Mouse (Mus musculus) liver, embryonic 11.5 days (tissue): Measurements from ENCODE around the gene Med17. TPM values are rescaled to one million over a fixed set of nuclear protein-coding genes. Genes with fewer than 3 reads are reported as not detected.
"Not testable (repeated sequence)": the region's sequence is repeated elsewhere in the genome, so short reads cannot be mapped to it uniquely, and the experiment has no call there.

Experiments used
- ATAC-seq: fragments of 200-750 bp; cut with Nextera tagmentation; replicated peaks from 2 replicates; pipeline ENCODE4 v1.8.0; 2017; ENCODE audit warnings: moderate number of reproducible peaks, mild to moderate bottlenecking, moderate TSS enrichment, moderate library complexity; ENCODE audit not compliant: low FRiP score
- DNase-seq: peaks from one replicate; pipeline ENCODE4 v3.0.0-alpha.2; 2017; ENCODE audit warnings: low spot score
- H3K27ac ChIP-seq: fragments of 300-500 bp; sonication (generic); 2 replicates; pipeline ENCODE4 v1.5.1; 2014; ENCODE audit warnings: mild to moderate bottlenecking, low read depth, low read length, control low read depth
- H3K27me3 ChIP-seq: fragments of 300-500 bp; sonication (generic); replicated peaks from 2 replicates; pipeline ENCODE4 v1.6.1; 2014; ENCODE audit warnings: low read length, mixed read lengths; ENCODE audit not compliant: control insufficient read depth, insufficient read depth
- H3K36me3 ChIP-seq: fragments of 300-500 bp; sonication (generic); 2 replicates; pipeline ENCODE4 v1.6.1; 2014; ENCODE audit warnings: mild to moderate bottlenecking, low read length, moderate library complexity, mixed read lengths; ENCODE audit not compliant: control insufficient read depth, insufficient read depth
- H3K4me1 ChIP-seq: fragments of 300-500 bp; sonication (generic); replicated peaks from 2 replicates; pipeline ENCODE4 v1.6.1; 2014; ENCODE audit warnings: low read length, mixed read lengths; ENCODE audit not compliant: control insufficient read depth, insufficient read depth
- H3K4me2 ChIP-seq: fragments of 300-500 bp; sonication (generic); 2 replicates; pipeline ENCODE4 v1.6.1; 2014; ENCODE audit warnings: mild to moderate bottlenecking, control low read depth, moderate library complexity
- H3K4me3 ChIP-seq: fragments of 300-500 bp; sonication (generic); 2 replicates; pipeline ENCODE4 v1.5.1; 2014; ENCODE audit warnings: low read depth, low read length, control low read depth
- H3K9ac ChIP-seq: fragments of 300-500 bp; sonication (generic); 2 replicates; pipeline ENCODE4 v1.6.1; 2014; ENCODE audit warnings: low read depth, low read length, control low read depth
- H3K9me3 ChIP-seq: fragments of 300-500 bp; sonication (generic); 2 replicates; pipeline ENCODE4 v1.6.1; 2016; ENCODE audit warnings: low read length, inconsistent platforms, mixed read lengths; ENCODE audit not compliant: control insufficient read depth
- WGBS: fragments of 180-500 bp; shearing (Covaris S2); extraction: QIAGEN DNeasy Blood & Tissue Kit; methylation state at CpG from one replicate; pipeline ENCODE4 v1.1.7; 2014; 5-methylcytosine and 5-hydroxymethylcytosine counted together
- polyA plus RNA-seq: library from polyadenylated mRNA; unstranded; fragments of >200 nt; fragmentation: Nextera tagmentation; extraction: Ambion mirVana; gene quantifications from 2 replicates; pipeline ENCODE4 v1.2.1, GENCODE M21; 2014

Gene Med17
- 41.9 and 47.3 TPM in 2 replicates for polyA plus RNA-seq

DNA sequence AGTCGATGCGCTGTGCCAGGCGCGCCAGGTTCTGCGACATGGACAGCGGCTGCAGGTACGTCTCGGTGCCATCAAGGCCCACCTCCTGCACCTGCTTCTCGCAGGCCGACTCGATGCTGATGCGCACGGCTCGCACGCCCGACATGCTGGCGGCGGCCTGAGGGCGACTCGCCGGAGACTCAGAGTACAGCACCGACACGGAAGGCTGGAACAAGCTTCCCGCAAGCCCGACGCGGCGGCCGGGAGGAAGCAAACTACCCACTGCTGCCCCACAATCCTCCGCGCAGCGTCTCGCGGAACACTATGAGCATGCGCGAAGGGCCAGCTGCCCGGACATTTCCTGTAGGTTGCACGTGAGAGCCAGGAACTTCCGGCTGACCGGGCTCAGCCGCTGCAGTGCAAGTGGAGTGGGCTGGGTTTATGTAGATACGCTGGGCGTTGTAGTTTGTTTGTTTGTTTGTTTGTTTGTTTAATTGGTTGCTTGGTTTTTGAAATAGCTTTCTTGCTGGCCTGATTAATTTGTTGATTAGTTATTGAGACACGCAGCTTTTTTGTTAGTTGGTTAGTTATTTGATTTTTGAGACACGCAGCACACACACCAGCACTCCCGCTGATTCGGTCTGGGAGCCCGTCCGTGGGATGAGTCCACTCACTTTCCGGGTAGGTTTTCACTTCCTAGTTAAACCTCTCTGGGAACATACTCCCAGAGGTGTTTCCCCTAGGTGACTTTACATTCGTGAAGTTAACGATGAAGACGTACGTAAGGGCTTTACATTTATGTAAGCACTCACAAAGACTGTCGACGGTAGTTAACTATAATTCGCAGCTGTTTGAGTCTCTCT, at the start of gene Med17:
TSS of gene Med17 (minus strand) at position 283 of the 842 bp plus-strand sequence.
- no peaks in the 10 kb centered on the region for H3K27me3 ChIP-seq
- no peaks in the 10 kb centered on the region for H3K9me3 ChIP-seq
- DNase-seq (peak; percentile 90), ATAC-seq (peak; percentile 95)
- WGBS: 2% methylated on average over 57 of the region's 57 CpGs
- peak within 1 kb of the TSS; percentile 82 for H3K4me2 ChIP-seq
- peak within 1 kb of the TSS; percentile 84 for H3K27ac ChIP-seq
- peaks cover 6% of the 10 kb centered on the region for H3K36me3 ChIP-seq
- H3K4me1 ChIP-seq: peaks cover 15% of the 10 kb centered on the region
- H3K9ac ChIP-seq: peak within 1 kb of the TSS; percentile 96
- H3K4me3 ChIP-seq: peak within 1 kb of the TSS; percentile 95

DNA sequence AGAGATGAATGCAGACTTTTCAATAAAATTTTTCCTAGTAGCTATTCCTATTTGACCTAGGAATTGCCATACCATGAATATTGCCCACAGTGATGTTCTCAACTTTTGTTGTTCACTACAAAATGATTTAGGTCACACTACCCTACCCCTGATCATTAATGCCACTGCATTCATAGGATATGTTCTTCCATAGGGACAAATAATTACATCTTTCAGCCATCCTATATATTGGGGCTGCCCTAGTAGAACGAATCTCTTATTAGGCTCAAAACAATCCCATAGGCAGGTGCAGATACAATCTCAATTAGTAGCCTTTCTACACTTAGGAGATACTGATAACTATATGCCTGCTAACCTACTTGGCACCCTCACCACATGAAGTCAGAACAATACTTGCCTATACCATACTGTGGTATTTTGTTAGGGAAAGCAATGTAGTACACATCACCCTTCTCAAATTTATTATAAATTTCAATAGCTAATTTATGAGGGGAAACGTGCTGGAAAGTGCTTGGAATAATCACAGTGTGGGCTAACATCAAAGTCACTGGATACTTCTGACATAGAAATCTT, 38.5 kb upstream of the Med17 start:
- H3K9ac ChIP-seq: no peak overlapping the region
- H3K9me3 ChIP-seq: no peaks in the 10 kb centered on the region
- peak; percentile 18; the same call in 1 of the 2 replicates for ATAC-seq
- H3K4me1 ChIP-seq: no peaks in the 10 kb centered on the region
- no peak overlapping the region for H3K4me2 ChIP-seq
- H3K27ac ChIP-seq: no peak overlapping the region
- no peak for DNase-seq
- 77% methylated on average over 2 of the region's 2 CpGs for WGBS
- no peaks in the 10 kb centered on the region for H3K27me3 ChIP-seq
- H3K36me3 ChIP-seq: peaks cover 41% of the 10 kb centered on the region
- no peak overlapping the region for H3K4me3 ChIP-seq

DNA sequence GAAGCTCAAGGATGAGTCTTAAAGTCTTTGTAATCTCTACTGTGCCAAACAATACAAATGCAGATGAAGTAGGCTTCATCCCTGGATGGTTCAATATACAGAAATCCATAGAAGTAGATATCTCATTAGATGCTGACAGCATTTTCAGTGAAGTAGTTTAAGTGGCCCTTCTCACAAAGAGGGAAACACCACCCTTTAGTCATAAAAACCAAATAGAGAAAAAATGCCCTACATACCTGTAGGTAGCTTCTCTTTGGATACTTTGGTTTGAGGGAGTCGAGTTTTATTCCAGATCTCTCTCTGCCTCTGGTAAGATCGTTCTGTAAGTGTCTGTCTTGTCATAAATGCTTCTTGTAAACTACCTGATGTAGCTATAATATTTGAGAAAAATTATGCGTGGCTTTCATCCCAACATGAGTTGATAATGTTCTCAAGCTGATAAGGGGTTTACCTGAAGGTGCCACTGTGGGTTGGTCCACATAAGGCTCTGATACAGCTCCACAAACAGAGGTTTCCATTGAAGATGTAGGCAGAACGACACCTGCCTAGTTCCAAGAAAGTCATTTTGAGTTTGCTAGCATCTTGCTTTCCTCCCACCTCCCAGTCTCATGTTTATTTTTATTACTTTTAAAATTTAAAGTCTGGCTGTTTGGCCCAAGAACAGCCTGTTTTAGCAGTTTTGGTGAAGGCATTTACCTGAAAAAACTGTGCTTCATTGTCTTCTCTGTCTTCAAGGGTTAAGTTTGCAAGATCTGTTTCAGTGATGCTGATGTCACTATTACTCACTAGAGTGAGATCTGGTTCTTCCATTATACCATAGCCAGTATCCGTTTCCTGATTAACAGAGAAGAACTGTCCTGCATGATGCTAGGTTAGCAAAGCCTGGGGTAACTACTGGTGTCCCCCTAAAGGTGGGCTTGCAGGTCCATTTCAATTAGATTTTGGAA, 37.8 kb upstream of the Med17 start:
- no peak overlapping the region for H3K4me2 ChIP-seq
- DNase-seq: no peak
- 49% methylated on average over 5 of the region's 5 CpGs for WGBS
- peak; percentile 18; the same call in 1 of the 2 replicates for ATAC-seq
- no peaks in the 10 kb centered on the region for H3K27me3 ChIP-seq
- H3K9ac ChIP-seq: no peak overlapping the region
- H3K4me3 ChIP-seq: no peak overlapping the region
- no peak overlapping the region for H3K27ac ChIP-seq
- H3K36me3 ChIP-seq: peaks cover 42% of the 10 kb centered on the region
- no peaks in the 10 kb centered on the region for H3K9me3 ChIP-seq
- no peaks in the 10 kb centered on the region for H3K4me1 ChIP-seq

DNA sequence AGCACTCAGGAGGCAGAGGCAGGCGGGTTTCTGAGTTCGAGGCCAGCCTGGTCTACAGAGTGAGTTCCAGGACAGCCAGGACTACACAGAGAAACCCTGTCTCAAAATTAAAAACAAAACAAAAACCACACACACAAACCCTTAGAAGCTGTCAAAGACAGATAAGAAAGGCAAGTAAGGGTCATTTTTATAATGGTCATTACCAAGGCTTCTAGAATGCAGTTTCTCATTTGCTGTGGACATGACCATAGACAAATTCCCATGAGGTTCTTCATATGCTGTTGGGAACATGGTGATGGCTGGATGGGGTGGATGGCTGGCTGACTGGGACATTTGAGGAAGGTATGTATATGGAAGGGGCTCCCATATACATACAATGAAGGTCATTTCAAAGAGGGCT, 36.6 kb upstream of the Med17 start:
- 90% methylated on average over 1 of the region's 2 CpGs for WGBS
- peaks cover 42% of the 10 kb centered on the region for H3K36me3 ChIP-seq
- H3K9ac ChIP-seq, H3K4me1 ChIP-seq, H3K4me2 ChIP-seq, H3K4me3 ChIP-seq, H3K9me3 ChIP-seq, H3K27me3 ChIP-seq, DNase-seq, H3K27ac ChIP-seq: not testable (repeated sequence)
- ATAC-seq: peak; percentile 24; the same call in 1 of the 2 replicates

DNA sequence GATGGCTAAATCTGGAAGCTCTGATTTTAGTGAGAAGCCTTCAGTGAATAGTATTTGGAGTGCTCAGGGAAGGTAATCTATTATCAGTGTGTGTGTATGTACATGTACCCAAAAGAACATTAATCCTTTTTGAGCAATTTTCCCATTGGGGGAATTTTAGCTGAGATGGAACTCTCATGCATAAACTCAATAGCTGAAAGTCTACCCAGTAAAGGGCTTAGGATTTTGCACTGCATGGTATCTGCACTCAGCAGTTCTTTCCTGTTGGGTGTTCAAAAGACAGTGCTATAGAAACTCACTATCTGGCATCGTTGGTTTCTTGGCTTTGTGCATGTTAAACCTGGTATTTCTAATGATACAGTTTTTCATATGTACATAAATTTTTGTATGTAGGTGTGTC, 34.9 kb upstream of the Med17 start:
- H3K9me3 ChIP-seq: no peaks in the 10 kb centered on the region
- H3K27ac ChIP-seq: no peak overlapping the region
- ATAC-seq: no peak
- H3K4me3 ChIP-seq: no peak overlapping the region
- H3K4me2 ChIP-seq: no peak overlapping the region
- no peak overlapping the region for H3K9ac ChIP-seq
- no peak for DNase-seq
- no peaks in the 10 kb centered on the region for H3K4me1 ChIP-seq
- H3K36me3 ChIP-seq: peaks cover 50% of the 10 kb centered on the region
- 86% methylated on average over 1 of the region's 1 CpGs for WGBS
- no peaks in the 10 kb centered on the region for H3K27me3 ChIP-seq

DNA sequence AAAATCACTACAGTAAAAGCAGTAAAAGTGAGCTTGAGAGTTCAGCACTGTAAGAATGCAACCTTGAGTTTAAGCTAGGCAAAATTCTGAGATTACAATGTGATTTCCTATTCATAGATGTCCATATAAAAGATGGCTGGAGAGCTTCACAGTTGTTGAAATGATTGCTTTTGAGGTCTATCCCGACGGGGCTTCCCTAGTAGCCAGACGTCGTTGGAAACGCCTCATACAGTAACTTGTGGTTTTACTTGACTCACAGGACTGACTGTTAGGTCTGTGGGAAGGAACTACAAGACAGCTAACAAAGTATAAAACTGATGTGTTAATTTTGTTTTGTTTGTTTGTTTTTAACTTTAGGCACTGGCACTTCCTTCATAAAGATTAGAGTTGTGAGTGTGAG, 33.9 kb upstream of the Med17 start:
- Histone ChIP-seq H3K36me3 (peaks cover 57% of the 10 kb centered on the region), H3K4me2 (no peak overlapping the region), H3K4me3 (no peak overlapping the region), H3K27me3 (no peaks in the 10 kb centered on the region), H3K4me1 (peaks cover 8% of the 10 kb centered on the region), H3K9me3 (no peaks in the 10 kb centered on the region), H3K27ac (no peak overlapping the region; the same call in 1 of the 2 replicates), H3K9ac (no peak overlapping the region)
- 78% methylated on average over 5 of the region's 5 CpGs for WGBS
- DNase-seq (no peak), ATAC-seq (no peak)

DNA sequence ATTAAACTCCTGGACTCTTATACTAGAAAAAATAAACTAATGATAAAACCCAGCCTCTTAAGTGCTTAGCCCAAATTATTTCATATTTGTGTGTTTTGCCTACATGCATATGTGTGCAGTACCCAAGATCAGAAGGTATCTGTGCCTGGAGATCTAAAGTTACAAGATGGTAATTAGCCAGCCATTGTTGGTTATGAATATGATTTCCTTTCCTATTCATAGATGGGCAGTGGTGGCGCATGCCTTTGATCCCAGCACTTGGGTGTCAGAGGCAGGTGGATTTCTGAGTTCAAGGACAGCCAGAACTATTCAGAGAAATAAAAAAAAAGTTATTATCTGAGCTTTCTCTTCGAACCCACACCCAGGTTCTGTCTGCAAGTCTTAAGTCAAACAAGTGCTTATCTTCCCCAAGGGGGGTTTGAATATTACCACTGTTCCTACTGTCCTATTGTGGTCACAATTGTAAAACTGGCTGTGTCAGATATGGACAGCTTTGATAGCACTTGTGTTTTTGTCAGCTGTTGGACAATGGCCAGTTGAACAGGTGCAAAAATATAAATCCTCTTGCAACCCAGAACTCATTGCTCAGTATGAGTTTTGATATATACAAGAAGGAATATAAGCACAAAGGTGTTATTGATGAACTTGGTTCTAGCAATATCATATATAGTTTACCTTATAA, 32.5 kb upstream of the Med17 start:
- WGBS: 78% methylated on average over 2 of the region's 2 CpGs
- H3K4me2 ChIP-seq: no peak overlapping the region
- H3K9ac ChIP-seq: no peak overlapping the region
- DNase-seq (no peak), ATAC-seq (peak; percentile 46)
- no peak overlapping the region for H3K27ac ChIP-seq
- peaks cover 15% of the 10 kb centered on the region for H3K4me1 ChIP-seq
- H3K36me3 ChIP-seq: peaks cover 63% of the 10 kb centered on the region
- H3K27me3 ChIP-seq: no peaks in the 10 kb centered on the region
- H3K4me3 ChIP-seq: no peak overlapping the region
- no peaks in the 10 kb centered on the region for H3K9me3 ChIP-seq

DNA sequence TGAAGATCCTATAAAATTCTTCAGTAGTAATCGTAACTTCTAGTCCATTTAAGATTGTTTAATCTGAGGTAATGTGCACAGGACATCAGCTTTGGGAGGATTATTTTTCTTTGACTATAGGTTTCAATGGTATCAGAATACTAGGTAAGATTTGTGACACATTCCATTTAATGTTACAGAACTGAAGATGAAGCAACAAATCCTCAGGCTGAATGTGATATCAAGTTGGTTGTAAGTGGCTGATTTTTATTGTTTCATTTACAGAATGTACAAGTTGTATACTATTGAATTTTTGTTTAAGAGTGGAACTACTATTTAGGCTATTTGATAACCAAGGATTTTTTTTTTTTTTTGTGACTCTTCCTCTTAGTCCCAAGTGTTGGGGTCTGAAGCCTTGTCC, 30.4 kb upstream of the Med17 start:
- Histone ChIP-seq H3K9me3 (no peaks in the 10 kb centered on the region), H3K27me3 (no peaks in the 10 kb centered on the region), H3K9ac (no peak overlapping the region), H3K4me1 (peaks cover 15% of the 10 kb centered on the region), H3K36me3 (peaks cover 55% of the 10 kb centered on the region), H3K4me2 (peak overlapping the region; percentile 91), H3K4me3 (no peak overlapping the region), H3K27ac (no peak overlapping the region)
- DNase-seq: no peak
- ATAC-seq: no peak
- 94% methylated on average over 1 of the region's 1 CpGs for WGBS
